Mouse (Mus musculus) T-helper 1 cell (primary cell): ENCODE measurements at regions not wholly inside any gene's neighbourhood (a gene's known extent, or its start where the extent isn't known, plus 50 kb on each side); places are given as distances from the start of the nearest gene placed in this dataset.

Source experiments
- in situ Hi-C: fragments of 300-600 bp; cut with MboI, MseI; formaldehyde crosslinking; loops from one replicate; pipeline ENCODE4 v1.15.1; 2025; ENCODE audit warnings: high pct_unique_total_duplicates

GRCm38 (mm10) chr11:63394201-63394600, 265.4 kb downstream of the Pmp22 start:
- in situ Hi-C loops = no loop called here

GRCm38 (mm10) chr11:63396386-63396785, 267.6 kb downstream of the Pmp22 start:
- in situ Hi-C loops = no loop called here

GRCm38 (mm10) chr11:63402741-63403140, 274.0 kb downstream of the Pmp22 start:
- in situ Hi-C loops = loop anchor here (10.0 to 25.0 kb wide), 3 partner anchors 1042 to 1492 kb away; no protein-coding TSS in a partner anchor

DNA sequence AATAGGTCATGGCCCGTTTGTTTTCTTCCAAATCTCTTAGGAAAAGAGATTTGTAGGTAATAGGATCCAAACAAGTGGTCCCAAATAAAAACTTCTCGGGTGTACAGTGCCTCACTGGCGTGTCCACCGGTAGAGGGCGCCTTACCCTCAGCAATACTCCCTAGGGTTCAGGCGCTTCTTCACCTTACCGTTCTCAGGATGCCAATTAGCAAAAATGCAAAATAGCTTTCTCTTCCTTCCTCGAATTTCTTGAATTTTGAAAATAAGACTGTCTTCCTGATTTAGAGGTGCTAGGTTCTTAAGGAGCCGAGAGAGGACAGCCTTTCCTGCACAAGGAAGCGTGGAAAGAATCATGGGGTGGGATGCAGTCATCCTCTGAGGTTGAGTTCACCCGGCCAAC, 275.9 kb downstream of the Pmp22 start:
- in situ Hi-C loops = loop anchor here (10.0 to 25.0 kb wide), 3 partner anchors 1040 to 1490 kb away; no protein-coding TSS in a partner anchor

DNA sequence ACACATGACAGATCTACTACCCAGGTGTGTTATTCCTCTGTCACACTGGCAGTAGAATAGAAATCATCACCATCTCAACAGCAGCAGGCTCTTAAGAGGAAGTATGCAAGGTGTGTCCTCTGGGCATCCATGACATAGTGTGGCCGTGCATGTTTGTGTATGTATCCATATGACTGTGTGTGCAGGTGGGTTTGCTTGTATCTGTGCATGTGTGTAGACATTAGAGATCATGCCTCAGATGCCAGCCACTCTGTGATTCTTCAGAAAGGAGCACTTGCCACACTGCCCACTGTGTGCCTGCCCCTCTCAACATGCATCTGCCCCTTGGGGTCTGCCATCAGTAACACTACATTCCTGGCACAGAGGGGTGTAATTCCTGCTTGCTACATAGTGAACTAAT, 280.6 kb downstream of the Pmp22 start:
- in situ Hi-C loops = loop anchor here (10.0 to 25.0 kb wide), 3 partner anchors 1035 to 1485 kb away; no protein-coding TSS in a partner anchor

DNA sequence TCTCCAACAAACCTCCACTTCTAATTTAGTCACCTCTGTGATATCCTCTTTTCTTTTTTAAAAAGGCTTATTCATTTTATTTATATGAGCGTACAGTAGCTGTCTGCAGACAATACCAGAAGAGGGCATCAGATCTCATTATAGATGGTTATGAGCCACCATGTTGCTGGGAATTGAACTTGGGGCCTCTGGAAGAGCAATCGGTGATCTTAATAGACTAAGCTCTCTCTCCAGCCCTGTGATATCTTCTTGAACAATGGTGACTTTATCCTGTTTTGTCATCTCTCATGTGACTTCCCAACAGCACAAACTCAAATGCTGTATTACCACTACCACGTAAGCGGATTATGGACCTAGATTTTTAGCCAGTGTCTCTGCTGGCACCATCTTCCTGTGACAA, 282.1 kb downstream of the Pmp22 start:
- in situ Hi-C loops = loop anchor here (25.0 kb wide), 1 partner anchor 1301 kb away; no protein-coding TSS in a partner anchor

DNA sequence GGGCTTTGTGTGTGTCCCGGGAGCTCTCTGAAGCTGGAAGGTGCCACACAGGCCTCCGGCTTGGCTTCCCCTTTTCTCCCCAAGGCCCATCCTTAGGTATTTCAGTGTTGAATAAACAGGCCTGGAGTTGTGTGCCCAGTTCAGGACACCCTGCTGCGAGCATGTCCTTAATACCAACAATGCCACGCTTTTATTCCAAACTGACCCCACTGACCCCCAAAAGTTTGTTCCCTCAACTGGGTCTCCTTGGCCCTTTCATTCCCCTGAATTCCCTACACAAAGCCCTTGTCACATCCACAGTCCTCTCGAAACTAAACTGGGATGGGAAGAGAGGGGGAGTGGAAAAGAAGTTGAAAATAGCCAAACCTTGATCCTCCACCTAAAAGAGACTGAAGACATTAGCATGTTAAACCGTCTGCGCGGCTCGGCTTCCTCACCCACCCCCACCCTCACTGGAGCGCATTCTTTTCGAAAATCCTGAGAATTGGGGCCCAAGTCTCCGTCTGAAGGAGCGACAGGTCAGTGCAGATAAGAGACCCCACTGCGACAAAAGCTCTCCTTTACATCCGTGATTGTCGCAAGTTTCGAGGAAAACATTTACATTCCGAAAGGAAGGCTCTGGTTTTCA, 283.7 kb downstream of the Pmp22 start:
- in situ Hi-C loops = loop anchor here (25.0 kb wide), 1 partner anchor 1300 kb away; no protein-coding TSS in a partner anchor

DNA sequence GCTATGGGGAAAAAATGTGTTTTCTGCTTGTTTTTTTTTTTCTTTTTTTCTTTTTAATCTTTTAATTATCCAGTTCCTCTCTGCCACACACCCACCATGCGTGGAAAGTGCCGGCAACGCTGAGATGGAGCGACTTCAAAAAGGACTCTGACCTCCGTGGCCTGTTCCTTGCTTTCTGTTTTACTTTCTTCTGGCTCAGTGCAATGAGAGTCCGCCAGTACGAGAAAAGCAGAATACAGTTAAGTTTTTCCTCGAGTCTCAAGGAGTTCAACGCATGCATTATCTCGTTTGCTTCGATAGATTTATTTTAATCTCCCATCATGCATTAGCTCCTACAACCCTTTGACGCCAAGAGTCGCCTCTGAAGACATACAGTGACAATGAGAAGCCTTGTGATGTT, 284.3 kb downstream of the Pmp22 start:
- in situ Hi-C loops = loop anchor here (25.0 kb wide), 1 partner anchor 1299 kb away; no protein-coding TSS in a partner anchor

DNA sequence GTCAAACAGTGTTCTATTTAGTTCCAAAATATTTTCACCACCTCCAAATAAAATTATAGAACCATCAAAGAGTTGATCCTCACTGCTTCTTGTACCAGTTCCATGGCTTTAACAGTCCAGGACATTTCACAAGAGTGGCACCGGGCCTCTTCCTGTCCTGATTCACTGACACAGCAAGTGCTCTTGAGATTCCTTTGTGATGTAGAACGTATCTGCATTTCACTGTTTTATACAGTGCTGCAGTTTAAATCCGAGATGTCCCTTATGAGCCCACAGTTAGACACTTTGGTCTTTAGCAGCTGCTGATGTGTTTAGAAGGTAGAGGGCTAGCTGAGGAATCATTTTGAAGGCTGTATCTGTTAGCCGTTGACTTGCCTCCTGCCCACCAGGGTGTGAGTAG, 284.8 kb downstream of the Pmp22 start:
- in situ Hi-C loops = loop anchor here (25.0 kb wide), 1 partner anchor 1299 kb away; no protein-coding TSS in a partner anchor

DNA sequence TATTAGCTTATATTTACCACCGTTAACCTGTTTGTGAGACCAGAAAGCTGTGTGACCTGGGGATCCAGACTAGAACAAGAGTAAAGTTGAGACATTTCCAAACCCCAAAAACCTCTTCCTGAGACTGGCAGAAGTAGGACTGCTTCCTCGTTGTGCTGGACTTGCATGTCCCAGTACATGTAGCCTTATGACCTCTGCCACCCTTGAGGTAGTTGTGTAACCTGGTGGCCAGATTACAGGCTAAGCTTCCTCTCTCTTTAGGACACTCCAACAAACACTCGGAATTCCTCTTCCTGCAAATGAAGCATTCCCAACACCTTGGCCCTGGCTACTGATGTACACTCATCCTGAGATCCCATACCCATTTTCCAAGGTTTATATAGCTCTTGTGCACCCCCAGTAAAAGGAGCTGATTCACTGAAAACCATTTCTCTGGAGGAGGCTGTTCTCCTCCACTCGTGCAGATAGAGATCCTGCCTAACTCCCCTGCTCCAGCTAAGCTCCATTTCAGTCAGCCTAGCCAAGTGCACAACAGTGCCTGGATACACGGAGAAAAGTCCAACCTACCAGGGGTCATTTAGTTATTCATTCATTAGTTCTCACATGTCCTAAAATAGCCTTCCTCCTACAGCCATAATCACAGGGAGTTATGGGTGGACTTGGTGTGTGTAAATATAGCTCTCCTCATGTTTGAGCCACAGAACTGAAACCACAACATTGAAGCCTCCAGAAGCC, 289.4 kb downstream of the Pmp22 start:
- in situ Hi-C loops = loop anchor here (25.0 kb wide), 1 partner anchor 1294 kb away; no protein-coding TSS in a partner anchor

DNA sequence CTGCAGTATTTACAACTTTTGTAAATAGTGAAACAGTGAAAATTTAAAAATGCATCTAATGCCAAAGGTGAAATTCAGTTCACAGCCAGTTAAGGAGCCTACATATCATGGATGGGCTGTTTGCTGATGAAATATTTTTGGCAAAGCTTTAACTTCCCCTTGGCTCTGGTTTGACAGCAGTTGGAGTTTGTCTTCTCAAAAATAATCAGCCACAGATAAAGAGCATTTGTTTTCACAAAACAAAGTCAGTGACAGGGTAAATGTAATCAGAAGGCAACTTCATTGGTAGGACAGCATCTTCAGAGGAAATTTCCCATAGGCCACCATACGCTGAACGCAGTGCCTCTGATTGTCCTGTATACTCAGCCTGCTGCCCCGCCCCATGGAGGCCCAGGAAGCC, 291.6 kb downstream of the Pmp22 start:
- in situ Hi-C loops = loop anchor here (25.0 kb wide), 1 partner anchor 1292 kb away; no protein-coding TSS in a partner anchor

- in situ Hi-C loops = loop anchor here (25.0 kb wide), 1 partner anchor 1290 kb away; no protein-coding TSS in a partner anchor
These were observed 293.3 kb downstream of the Pmp22 start for GRCm38 (mm10) chr11:63422069-63422468.

- in situ Hi-C loops = loop anchor here (25.0 kb wide), 1 partner anchor 1288 kb away; no protein-coding TSS in a partner anchor
These were observed 295.5 kb downstream of the Pmp22 start for GRCm38 (mm10) chr11:63424319-63424718.

GRCm38 (mm10) chr11:63425741-63426140, 297.0 kb downstream of the Pmp22 start:
- in situ Hi-C loops = no loop called here

GRCm38 (mm10) chr11:63453786-63454185, 325.0 kb downstream of the Pmp22 start:
- in situ Hi-C loops = loop anchor here (25.0 kb wide), 1 partner anchor 1609 kb away; no protein-coding TSS in a partner anchor

- in situ Hi-C loops = loop anchor here (25.0 kb wide), 1 partner anchor 1607 kb away; no protein-coding TSS in a partner anchor
These were observed 326.2 kb downstream of the Pmp22 start for GRCm38 (mm10) chr11:63454910-63455531.

- in situ Hi-C loops = loop anchor here (25.0 kb wide), 1 partner anchor 1606 kb away; no protein-coding TSS in a partner anchor
These were observed 327.6 kb downstream of the Pmp22 start for GRCm38 (mm10) chr11:63456356-63456755.

- in situ Hi-C loops = loop anchor here (25.0 kb wide), 1 partner anchor 1605 kb away; no protein-coding TSS in a partner anchor
These were observed 328.5 kb downstream of the Pmp22 start for GRCm38 (mm10) chr11:63457250-63457649.

DNA sequence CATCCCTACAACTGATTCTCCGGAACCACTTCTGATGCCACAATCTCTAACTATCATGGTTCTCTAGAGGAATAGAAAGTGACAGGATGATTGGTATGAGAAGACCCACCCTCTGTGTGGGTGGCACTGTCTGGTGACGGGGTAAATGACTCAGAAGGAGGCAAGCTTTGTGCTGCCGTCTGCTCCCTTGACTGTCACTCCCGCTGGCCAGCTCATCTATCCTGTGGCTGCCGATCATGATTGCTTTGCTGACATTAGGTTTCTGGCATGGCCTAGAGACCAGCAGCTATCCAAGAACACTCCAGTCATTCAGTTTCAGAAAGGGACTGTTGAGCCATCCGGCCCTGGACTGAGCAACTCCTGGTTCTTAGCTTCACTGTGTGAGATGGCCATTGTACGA, 331.4 kb downstream of the Pmp22 start:
- in situ Hi-C loops = loop anchor here (25.0 kb wide), 1 partner anchor 1602 kb away; no protein-coding TSS in a partner anchor

DNA sequence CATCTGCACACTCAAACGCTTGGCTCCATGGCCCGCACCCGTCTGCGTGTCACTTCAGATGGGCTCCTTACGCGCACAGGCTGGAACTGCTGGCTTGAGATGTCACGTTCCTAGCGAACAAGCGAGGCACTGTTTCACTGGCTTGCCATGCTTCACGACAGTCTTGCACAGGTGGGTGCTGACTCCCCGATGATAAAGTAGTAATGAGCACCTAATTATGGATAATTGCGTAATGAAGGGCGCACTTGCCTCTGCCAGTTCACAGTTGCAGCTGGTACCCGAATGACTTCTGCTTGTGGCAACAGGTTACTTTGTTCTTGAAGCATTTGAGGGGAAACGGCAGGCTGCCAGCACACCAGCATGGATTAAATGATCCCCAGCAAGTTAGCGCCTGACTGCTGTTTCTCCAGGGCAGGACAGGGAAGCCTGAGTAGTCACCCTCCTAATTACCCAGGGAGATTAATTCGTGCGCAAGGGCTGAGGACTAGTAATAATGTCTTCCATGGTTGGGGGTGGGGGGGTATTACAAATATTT, 335.1 kb downstream of the Pmp22 start:
- in situ Hi-C loops = loop anchor here (25.0 kb wide), 1 partner anchor 1598 kb away; no protein-coding TSS in a partner anchor

DNA sequence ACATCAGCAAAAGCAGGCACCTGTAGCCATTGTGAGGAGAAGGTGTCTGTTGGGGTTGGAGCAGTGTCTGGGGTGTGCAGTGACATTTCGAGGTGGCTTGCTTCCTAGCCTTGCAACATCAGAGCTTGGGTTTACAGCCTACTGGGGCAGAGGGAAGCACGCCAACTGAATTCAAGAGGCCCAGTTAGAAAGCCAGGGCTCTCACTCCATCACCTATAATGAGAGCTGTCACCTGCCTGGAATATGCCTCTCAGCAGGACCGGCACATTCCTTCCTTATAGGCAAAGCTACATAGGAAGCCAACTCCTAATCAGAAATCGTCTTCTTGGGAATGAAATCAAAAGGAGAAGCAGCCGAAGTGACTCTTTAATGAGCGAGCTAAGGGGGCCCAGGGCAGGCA, 337.2 kb downstream of the Pmp22 start:
- in situ Hi-C loops = loop anchor here (25.0 kb wide), 1 partner anchor 1596 kb away; no protein-coding TSS in a partner anchor
